Mouse (Mus musculus) ovary, adult 2 months (tissue): ENCODE data around the gene Olfr881. TPM values are rescaled to one million over a fixed set of nuclear protein-coding genes. Genes with fewer than 3 reads are reported as not detected.

Source experiments
- polyA plus RNA-seq: library from polyadenylated mRNA; depleted of rRNA; stranded (reverse); fragments of >200 nt; gene quantifications from 2 replicates; pipeline ENCODE4 v1.2.3, GENCODE M21; 2012; rRNA removed

The Olfr881 gene
- polyA plus RNA-seq = not detected in 2 replicates

GRCm38 (mm10) chr9:37991525-37991924 is at the start of gene Olfr881:
Gene Olfr881 (plus strand): TSS chr9:37991825.

GRCm38 (mm10) chr9:38025508-38025907 is 33.9 kb downstream of the Olfr881 start, which contains the start of gene Olfr883:
Gene Olfr883 (plus strand): TSS chr9:38025808.

Other genes with a start within 250 kb of the Olfr881 start
- 0.18 TPM in 1 of 2 replicates, not detected in the other for gene Olfr874, start 246.7 kb upstream of the Olfr881 start, polyA plus RNA-seq
- gene Olfr875, start 220.0 kb upstream of the Olfr881 start, polyA plus RNA-seq = 0.33 and 0.42 TPM in 2 replicates
- gene Olfr876, start 188.8 kb upstream of the Olfr881 start, polyA plus RNA-seq = not detected in 2 replicates
- gene Olfr877, start 137.6 kb upstream of the Olfr881 start, polyA plus RNA-seq = 0.29 TPM in 1 of 2 replicates, not detected in the other
- gene Olfr145, start 95.1 kb upstream of the Olfr881 start, polyA plus RNA-seq = not detected in 2 replicates
- 0.35 TPM in 1 of 2 replicates, not detected in the other for gene Olfr878, start 74.0 kb upstream of the Olfr881 start, polyA plus RNA-seq
- not detected in 2 replicates for gene Olfr883, start 34.0 kb downstream of the Olfr881 start, polyA plus RNA-seq
- gene Olfr884, start 54.7 kb downstream of the Olfr881 start, polyA plus RNA-seq = not detected in 2 replicates
- not detected in 2 replicates for gene Olfr885, start 69.5 kb downstream of the Olfr881 start, polyA plus RNA-seq
- gene Olfr887, start 92.2 kb downstream of the Olfr881 start, polyA plus RNA-seq = not detected in 2 replicates
- gene Olfr888, start 116.3 kb downstream of the Olfr881 start, polyA plus RNA-seq = not detected in 2 replicates
- gene Olfr889, start 123.4 kb downstream of the Olfr881 start, polyA plus RNA-seq = not detected in 2 replicates
- not detected in 2 replicates for gene Olfr890, start 150.7 kb downstream of the Olfr881 start, polyA plus RNA-seq
- not detected in 2 replicates for gene Olfr891, start 189.0 kb downstream of the Olfr881 start, polyA plus RNA-seq
- not detected in 2 replicates for gene Olfr893, start 216.5 kb downstream of the Olfr881 start, polyA plus RNA-seq
- not detected in 2 replicates for gene Olfr894, start 226.2 kb downstream of the Olfr881 start, polyA plus RNA-seq